Mouse (Mus musculus) lung, embryonic 16.5 days (tissue): ENCODE data around the gene Synj1. TPM values are rescaled to one million over a fixed set of nuclear protein-coding genes. Genes with fewer than 3 reads are reported as not detected.

Experiments
- ATAC-seq: fragments of 200-750 bp; cut with Nextera tagmentation; 2 replicates; pipeline ENCODE4 v1.8.0; 2017; ENCODE audit warnings: low read depth, mild to moderate bottlenecking, moderate library complexity
- H3K27ac ChIP-seq: fragments of 300-500 bp; sonication (generic); 2 replicates; pipeline ENCODE4 v1.5.1; 2014; ENCODE audit warnings: mild to moderate bottlenecking, control low read depth, low read length
- H3K27me3 ChIP-seq: fragments of 300-500 bp; sonication (generic); 2 replicates; pipeline ENCODE4 v1.6.1; 2014; ENCODE audit warnings: low read depth, low read length, mixed read lengths; ENCODE audit not compliant: control insufficient read depth, insufficient read depth
- H3K36me3 ChIP-seq: fragments of 300-500 bp; sonication (generic); 2 replicates; pipeline ENCODE4 v1.6.1; 2014; ENCODE audit warnings: low read length; ENCODE audit not compliant: control insufficient read depth, insufficient read depth
- H3K4me1 ChIP-seq: fragments of 300-500 bp; sonication (generic); replicated peaks from 2 replicates; pipeline ENCODE4 v1.6.1; 2014; ENCODE audit warnings: low read length, mixed read lengths; ENCODE audit not compliant: control insufficient read depth, insufficient read depth
- H3K4me2 ChIP-seq: fragments of 300-500 bp; sonication (generic); 2 replicates; pipeline ENCODE4 v1.6.1; 2014; ENCODE audit warnings: low read depth, low read length, control low read depth
- H3K4me3 ChIP-seq: fragments of 300-500 bp; sonication (generic); 2 replicates; pipeline ENCODE4 v1.5.1; 2014; ENCODE audit warnings: mild to moderate bottlenecking, low read length, control low read depth
- H3K9ac ChIP-seq: fragments of 300-500 bp; sonication (generic); 2 replicates; pipeline ENCODE4 v1.6.1; 2014; ENCODE audit warnings: low read length, control low read depth
- H3K9me3 ChIP-seq: fragments of 300-500 bp; sonication (generic); 2 replicates; pipeline ENCODE4 v1.6.1; 2016; ENCODE audit warnings: low read length; ENCODE audit not compliant: control insufficient read depth
- WGBS: fragments of 180-500 bp; shearing (Covaris S2); extraction: QIAGEN DNeasy Blood & Tissue Kit; methylation state at CpG from one replicate; pipeline ENCODE4 v1.1.7; 2014; 5-methylcytosine and 5-hydroxymethylcytosine counted together
- polyA plus RNA-seq: library from polyadenylated mRNA; unstranded; fragments of >200 nt; fragmentation: Nextera tagmentation; extraction: Ambion mirVana; gene quantifications from 2 replicates; pipeline ENCODE4 v1.2.1, GENCODE M21; 2015

Synj1 gene
- polyA plus RNA-seq, 1 experiment from 2014 or later: 15.6 TPM

DNA sequence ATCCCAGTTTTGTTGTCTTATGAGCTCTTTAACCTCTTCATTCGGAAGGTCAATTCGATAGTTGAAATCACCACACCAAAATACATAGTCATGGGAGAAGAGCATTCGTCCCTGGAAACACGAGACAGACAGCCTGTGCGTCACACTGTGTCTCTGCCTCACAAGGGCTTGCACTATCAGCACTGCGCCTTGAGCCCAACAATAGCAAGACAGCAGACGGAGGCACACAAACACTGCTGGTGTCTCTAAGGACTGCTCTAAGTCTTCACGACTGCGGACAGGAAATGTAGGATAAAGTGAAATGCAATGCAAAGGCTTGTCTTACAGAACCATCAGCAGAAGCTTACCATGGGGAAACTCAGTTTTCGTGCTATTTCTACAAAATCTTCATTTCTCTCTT is 47.2 kb downstream of the Synj1 start:
- no peak overlapping the region for H3K4me2 ChIP-seq

DNA sequence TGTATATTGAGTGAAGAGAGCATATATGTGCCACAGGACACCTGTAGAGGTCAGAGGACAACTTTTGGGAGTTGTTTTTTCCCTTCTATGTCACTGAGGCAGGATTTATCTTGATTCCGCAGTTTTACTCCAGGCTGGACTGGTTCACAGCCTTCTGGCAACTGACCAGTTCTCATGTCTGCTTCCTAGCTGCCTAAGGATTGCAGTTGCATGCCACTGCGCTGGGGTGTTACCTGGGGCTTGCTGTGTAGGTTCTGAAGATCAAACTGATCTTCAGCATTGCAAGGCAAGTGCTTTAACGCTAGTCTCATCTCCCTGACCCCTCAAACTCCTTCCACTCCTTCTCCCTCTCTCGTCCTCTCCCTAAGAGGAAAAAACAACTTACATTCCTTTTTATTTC is 47.9 kb downstream of the Synj1 start:
- H3K36me3 ChIP-seq: peaks cover 8% of the 10 kb centered on the region
- no peaks in the 10 kb centered on the region for H3K4me1 ChIP-seq
- H3K4me2 ChIP-seq: no peak overlapping the region
- H3K9ac ChIP-seq: no peak overlapping the region
- 82% methylated on average over 4 of the region's 4 CpGs for WGBS
- H3K27ac ChIP-seq: no peak overlapping the region
- no peak overlapping the region for H3K4me3 ChIP-seq
- H3K27me3 ChIP-seq: no peaks in the 10 kb centered on the region
- H3K9me3 ChIP-seq: no peaks in the 10 kb centered on the region
- ATAC-seq: no peak

More for the DNA sequence above, 47.2 kb downstream of the Synj1 start:
- no peaks in the 10 kb centered on the region for H3K9me3 ChIP-seq
- no peak overlapping the region for H3K27ac ChIP-seq
- no peaks in the 10 kb centered on the region for H3K4me1 ChIP-seq
- no peak overlapping the region for H3K9ac ChIP-seq
- peaks cover 11% of the 10 kb centered on the region for H3K36me3 ChIP-seq
- 86% methylated on average over 10 of the region's 10 CpGs for WGBS
- ATAC-seq: no peak
- no peaks in the 10 kb centered on the region for H3K27me3 ChIP-seq
- H3K4me3 ChIP-seq: no peak overlapping the region

DNA sequence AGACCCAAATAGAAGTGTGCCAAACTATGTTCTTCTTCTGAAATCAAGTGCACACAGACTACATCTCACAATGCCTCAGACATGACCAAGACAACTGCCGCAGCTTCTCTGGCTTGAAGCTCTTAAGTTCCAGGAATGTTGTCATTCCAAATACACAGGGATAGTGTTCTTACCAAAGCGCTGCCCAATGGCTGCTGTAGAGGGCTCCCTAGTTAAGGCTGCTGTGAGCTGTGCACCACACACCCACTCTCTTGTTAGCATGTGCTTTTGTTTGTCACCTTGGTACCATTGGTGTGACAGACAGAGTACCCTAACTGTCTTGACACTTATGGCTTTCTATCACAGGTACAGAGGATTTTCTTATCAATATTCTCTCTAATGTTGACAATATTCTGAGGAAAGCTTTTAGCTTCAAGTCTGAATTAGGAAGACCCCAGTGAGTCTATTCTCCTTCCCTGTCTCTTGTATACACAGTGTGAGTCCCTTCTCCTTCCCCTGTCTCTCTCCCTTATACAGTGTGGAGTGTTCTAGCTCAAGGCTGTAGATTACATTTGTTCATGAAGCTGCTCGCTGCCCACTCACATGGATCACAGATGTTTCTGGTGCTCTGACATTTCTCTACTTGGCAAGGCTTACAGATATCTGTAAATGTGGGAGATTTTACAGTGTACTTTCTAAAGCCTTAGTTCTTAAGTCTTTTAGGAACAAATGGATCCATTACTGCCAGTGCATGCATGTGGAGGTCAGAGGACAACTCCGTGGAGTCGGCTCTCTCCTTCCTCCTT is 52.6 kb downstream of the Synj1 start:
- 70% methylated on average over 5 of the region's 5 CpGs for WGBS
- Histone ChIP-seq H3K4me1 (no peaks in the 10 kb centered on the region), H3K36me3 (peaks cover 6% of the 10 kb centered on the region), H3K27me3 (no peaks in the 10 kb centered on the region), H3K9me3 (no peaks in the 10 kb centered on the region), H3K27ac (no peak overlapping the region), H3K9ac (no peak overlapping the region), H3K4me2 (no peak overlapping the region), H3K4me3 (no peak overlapping the region)
- no peak for ATAC-seq

DNA sequence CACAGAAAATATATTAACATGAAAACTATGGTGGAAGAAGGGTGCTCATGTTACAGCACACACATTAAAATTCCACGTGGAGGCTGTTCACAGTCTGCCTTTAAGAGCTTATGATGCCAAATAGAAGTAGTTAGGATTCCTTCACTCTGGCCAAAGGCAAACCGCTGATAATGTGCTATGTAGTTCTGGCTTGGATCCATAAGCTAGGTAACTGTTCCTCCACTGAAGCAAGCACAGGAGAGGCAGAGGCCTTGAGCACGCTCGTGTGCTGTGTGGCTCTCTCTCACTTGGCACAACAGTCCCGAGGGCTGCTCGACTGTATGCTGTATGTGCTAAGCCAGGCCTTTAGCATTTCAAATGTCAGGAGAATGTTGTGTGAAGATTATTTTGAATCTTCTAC is 55.6 kb downstream of the Synj1 start:
- no peak overlapping the region for H3K4me3 ChIP-seq
- no peaks in the 10 kb centered on the region for H3K4me1 ChIP-seq
- peaks cover 6% of the 10 kb centered on the region for H3K36me3 ChIP-seq
- H3K9ac ChIP-seq: no peak overlapping the region
- H3K4me2 ChIP-seq: no peak overlapping the region
- no peak for ATAC-seq
- no peak overlapping the region for H3K27ac ChIP-seq
- no peaks in the 10 kb centered on the region for H3K27me3 ChIP-seq
- WGBS: 67% methylated on average over 6 of the region's 6 CpGs
- H3K9me3 ChIP-seq: no peaks in the 10 kb centered on the region

DNA sequence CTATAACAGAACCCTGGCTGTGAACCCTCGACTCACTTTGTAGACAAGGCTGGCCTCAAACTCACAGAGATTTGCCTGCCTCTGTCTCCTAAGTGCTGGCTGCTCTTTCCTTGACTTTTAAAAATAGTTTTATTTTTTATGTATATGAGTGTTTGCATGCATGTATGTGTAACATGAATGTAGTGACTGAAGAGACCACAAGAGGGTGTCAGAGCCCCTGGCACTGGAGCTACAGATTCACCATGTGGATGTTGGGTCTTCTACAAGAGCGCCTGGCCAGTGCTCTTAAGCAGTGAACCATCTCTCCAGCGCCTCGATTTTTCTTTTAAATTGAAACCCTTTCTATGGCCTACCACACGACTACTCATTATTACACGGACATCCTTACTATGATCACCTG is 57.3 kb downstream of the Synj1 start:
- H3K4me1 ChIP-seq: 0 out of 2 replicates have a peak, but pooled peaks cover 2% of the 10 kb centered on the region
- WGBS: 88% methylated on average over 6 of the region's 6 CpGs

DNA sequence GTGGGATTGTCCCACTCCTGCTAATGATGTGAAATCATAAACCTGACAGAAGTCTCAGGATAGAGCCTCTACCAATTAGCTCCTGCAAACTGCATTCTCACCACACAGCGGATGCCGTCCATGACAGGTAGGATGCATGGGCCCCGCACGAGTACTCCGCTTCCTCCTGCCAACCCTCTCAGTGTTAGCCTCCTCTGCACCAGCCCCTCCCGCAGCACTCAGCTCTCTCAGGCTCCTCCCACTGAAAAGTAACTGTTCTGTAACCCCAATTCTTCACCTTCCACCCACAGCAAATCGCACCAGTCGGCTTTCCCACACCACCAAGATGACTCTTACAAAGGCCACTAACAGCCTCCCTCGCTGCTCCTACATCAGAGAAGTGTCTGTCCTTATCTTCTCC is 58.0 kb downstream of the Synj1 start:
- H3K9me3 ChIP-seq: no peaks in the 10 kb centered on the region
- H3K9ac ChIP-seq: no peak overlapping the region
- no peak overlapping the region for H3K4me2 ChIP-seq
- peaks cover 2% of the 10 kb centered on the region; the same call in 1 of the 2 replicates for H3K36me3 ChIP-seq
- H3K4me3 ChIP-seq: no peak overlapping the region
- H3K27ac ChIP-seq: no peak overlapping the region
- 0 out of 2 replicates have a peak, but pooled peaks cover 2% of the 10 kb centered on the region for H3K4me1 ChIP-seq
- WGBS: 78% methylated on average over 9 of the region's 9 CpGs
- no peak for ATAC-seq
- H3K27me3 ChIP-seq: no peaks in the 10 kb centered on the region

More for the DNA sequence above, 57.3 kb downstream of the Synj1 start:
- Histone ChIP-seq H3K9ac (no peak overlapping the region), H3K9me3 (no peaks in the 10 kb centered on the region), H3K4me2 (no peak overlapping the region), H3K4me3 (no peak overlapping the region), H3K27me3 (no peaks in the 10 kb centered on the region), H3K36me3 (peaks cover 2% of the 10 kb centered on the region), H3K27ac (no peak overlapping the region)
- ATAC-seq: no peak

DNA sequence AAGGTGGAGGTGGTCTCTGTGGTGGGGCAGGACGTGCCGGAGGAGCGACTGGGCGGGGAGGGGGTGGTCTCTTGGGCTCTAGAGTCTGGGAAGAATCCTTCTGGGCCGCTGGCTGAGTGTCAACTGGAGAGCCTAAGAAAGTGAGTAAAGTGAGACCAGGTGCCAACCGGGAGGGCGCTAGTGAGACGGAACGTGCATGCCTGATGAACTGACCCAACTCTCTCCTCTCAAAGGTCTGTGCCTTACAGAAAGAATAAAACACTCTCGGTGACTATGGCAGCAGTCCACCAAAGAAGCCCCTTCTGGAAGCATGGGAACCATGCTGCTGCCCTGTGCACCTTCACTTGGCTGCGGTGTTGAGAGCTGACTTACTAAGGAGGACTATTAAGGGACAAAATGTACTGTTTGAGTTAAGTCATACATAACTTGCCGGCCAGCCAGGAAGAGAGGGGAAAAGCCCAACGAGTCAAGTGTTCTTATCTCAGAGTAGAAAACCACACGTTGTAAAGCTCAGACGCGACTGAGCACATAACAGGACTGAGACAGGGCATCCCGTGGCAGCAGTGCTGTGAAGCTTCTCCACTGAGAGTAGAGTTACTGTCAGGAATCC is 60.6 kb downstream of the Synj1 start:
- Histone ChIP-seq H3K27ac (peak overlapping the region; percentile 38), H3K9me3 (no peaks in the 10 kb centered on the region)
- ATAC-seq: peak; percentile 77

DNA sequence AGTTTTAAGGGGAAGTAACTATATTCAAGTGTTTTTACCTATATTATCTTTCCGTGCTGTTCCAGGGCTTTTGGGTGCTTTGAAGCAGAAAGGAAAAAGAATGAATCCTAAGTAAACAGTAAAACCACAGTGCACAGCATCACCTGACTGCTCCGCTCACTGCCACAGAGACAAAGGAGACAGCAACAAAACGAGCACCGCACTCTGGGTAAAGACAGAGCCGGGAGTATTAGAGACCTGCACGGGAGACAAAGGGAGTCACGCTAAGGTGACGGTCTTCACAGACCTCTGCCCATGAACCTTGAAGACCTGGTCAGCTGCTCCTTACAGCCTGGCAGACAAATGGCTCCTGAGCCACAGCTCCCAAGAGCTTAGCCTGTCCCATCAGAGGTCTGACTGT is 64.1 kb downstream of the Synj1 start:
- Histone ChIP-seq H3K27me3 (no peaks in the 10 kb centered on the region), H3K9me3 (no peaks in the 10 kb centered on the region), H3K4me3 (no peak overlapping the region), H3K9ac (no peak overlapping the region), H3K4me1 (0 out of 2 replicates have a peak, but pooled peaks cover 2% of the 10 kb centered on the region), H3K4me2 (no peak overlapping the region), H3K27ac (no peak overlapping the region), H3K36me3 (peaks cover 9% of the 10 kb centered on the region; the same call in 1 of the 2 replicates)
- ATAC-seq: no peak
- 78% methylated on average over 8 of the region's 8 CpGs for WGBS

More for the DNA sequence above, 60.6 kb downstream of the Synj1 start:
- no peak overlapping the region for H3K4me3 ChIP-seq
- WGBS: 43% methylated on average over 17 of the region's 17 CpGs
- H3K9ac ChIP-seq: no peak overlapping the region
- peaks cover 2% of the 10 kb centered on the region; the same call in 1 of the 2 replicates for H3K36me3 ChIP-seq
- H3K4me2 ChIP-seq: peak overlapping the region; percentile 10; the same call in 1 of the 2 replicates
- H3K27me3 ChIP-seq: no peaks in the 10 kb centered on the region
- 0 out of 2 replicates have a peak, but pooled peaks cover 2% of the 10 kb centered on the region for H3K4me1 ChIP-seq

DNA sequence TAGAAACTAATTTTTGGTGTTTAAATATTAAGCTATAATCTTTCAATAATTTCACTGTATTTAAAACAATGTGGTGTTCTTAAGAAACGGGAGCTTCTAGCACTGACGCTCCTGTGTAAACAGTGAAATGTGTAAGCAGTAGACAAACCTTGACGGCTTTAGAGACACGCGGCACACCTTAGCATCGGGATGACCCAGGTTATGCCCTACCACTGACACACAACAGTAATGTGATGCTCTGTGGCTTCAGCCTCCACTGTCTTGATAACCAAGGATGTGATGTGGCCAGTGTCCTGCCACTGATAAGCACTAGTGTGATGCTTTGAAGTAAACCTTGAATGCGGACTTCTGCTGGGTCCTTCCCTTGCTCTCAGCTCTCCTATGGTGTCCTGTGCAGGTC is 69.9 kb downstream of the Synj1 start:
- no peak overlapping the region for H3K4me3 ChIP-seq
- H3K9me3 ChIP-seq: no peaks in the 10 kb centered on the region
- no peak overlapping the region for H3K4me2 ChIP-seq
- no peaks in the 10 kb centered on the region for H3K27me3 ChIP-seq
- no peaks in the 10 kb centered on the region for H3K4me1 ChIP-seq
- ATAC-seq: no peak
- H3K9ac ChIP-seq: no peak overlapping the region
- H3K27ac ChIP-seq: no peak overlapping the region
- 79% methylated on average over 7 of the region's 7 CpGs for WGBS
- H3K36me3 ChIP-seq: peaks cover 11% of the 10 kb centered on the region
